Mouse (Mus musculus): Measurements from ENCODE around the gene Slc38a2. TPM values are rescaled to one million over a fixed set of nuclear protein-coding genes. Genes with fewer than 3 reads are reported as not detected.

Gene Slc38a2
- polyA plus RNA-seq, 1 experiment from 2014 or later = 126 TPM

DNA sequence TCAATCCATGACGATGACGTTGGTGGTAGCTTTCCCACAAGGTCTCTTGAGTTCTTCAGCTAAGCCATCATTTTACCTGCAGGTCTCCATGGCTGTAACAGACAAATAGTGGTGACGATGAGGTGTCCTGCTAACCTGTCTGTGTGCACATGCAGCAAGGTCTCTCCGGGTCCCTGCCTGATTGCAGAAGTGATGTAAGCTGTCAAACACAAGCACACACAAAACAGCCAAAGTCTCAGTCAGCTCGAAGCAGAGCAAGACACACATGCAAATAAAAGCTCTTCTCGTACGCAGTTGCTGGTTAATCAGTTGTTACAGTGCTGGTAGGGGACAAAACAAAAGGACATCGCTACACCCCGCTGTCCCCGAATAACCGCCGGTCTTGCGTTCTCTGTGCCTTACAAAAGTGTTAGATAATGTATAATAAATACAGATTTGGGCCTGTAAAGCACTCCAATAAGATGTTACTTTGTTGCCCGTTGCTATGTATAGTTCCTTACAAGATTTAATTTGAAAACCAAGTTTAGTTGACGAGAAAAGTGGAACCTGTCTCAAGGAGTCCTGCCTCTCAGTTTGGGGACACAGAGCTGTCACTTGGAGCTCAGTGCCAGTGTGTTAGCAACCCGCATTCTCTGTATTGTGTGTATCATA, 43.2 kb upstream of the Slc38a2 start:
- no peak overlapping the region for H3K4me3 ChIP-seq (ENCODE audit: low read depth, low read length)
- H3K27me3 ChIP-seq (ENCODE audit: control insufficient read depth, insufficient read depth, low read length) = no peaks in the 10 kb centered on the region
- WGBS = 83% methylated on average over 16 of the region's 16 CpGs
- H3K9me3 ChIP-seq (ENCODE audit: control insufficient read depth, low read length) = no peaks in the 10 kb centered on the region
- H3K9ac ChIP-seq (replicated peaks; ENCODE audit: low read depth, low read length) = no peak overlapping the region
- no peaks in the 10 kb centered on the region for H3K36me3 ChIP-seq (ENCODE audit: control insufficient read depth, insufficient read depth, low read length)
- no peak overlapping the region for H3K27ac ChIP-seq (ENCODE audit: low read depth, low read length)
- ATAC-seq (ENCODE audit: low read depth) = no peak
- H3K4me1 ChIP-seq (ENCODE audit: control insufficient read depth, insufficient read depth, low read length) = no peaks in the 10 kb centered on the region
- H3K4me2 ChIP-seq (ENCODE audit: low read depth, low read length) = no peak overlapping the region

DNA sequence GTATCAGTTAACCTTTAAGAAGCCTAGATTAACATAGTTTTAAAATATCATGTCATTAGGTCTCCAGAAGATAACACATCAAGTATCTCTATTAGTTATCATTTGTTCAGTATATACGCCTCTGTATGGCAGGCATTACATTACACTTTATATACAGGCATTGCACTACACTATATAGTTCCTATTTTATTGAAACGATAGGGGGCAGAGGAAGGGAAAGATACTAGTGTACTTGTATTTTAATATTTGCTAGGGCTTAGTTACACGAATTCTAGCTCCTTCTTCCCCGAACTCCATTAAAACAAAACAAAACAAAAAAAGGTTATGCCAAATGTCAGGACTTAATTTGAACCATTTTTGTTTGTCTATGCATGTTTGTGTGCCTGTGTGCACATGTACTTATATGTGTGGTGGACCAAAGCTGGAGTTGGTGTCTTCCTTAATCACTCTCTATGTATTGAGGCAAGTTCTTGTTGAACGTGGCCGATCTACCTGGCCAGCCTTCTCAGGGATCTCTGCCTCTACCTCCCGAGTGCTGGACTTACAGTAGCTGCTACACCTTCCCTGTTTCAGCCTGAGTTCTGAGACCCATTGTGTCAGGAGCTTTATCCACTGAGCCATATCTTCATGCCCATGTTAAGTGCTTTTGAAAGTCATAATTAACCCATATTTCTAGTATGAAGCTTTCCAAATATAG, 41.5 kb upstream of the Slc38a2 start:
- Histone ChIP-seq H3K4me1 (ENCODE audit: control insufficient read depth, insufficient read depth, low read length) (no peaks in the 10 kb centered on the region), H3K4me2 (ENCODE audit: low read depth, low read length) (no peak overlapping the region), H3K36me3 (ENCODE audit: control insufficient read depth, insufficient read depth, low read length) (no peaks in the 10 kb centered on the region), H3K9ac (replicated peaks; ENCODE audit: low read depth, low read length) (no peak overlapping the region), H3K27ac (ENCODE audit: low read depth, low read length) (no peak overlapping the region), H3K27me3 (ENCODE audit: control insufficient read depth, insufficient read depth, low read length) (no peaks in the 10 kb centered on the region), H3K4me3 (ENCODE audit: low read depth, low read length) (no peak overlapping the region), H3K9me3 (ENCODE audit: control insufficient read depth, low read length) (no peaks in the 10 kb centered on the region)
- 92% methylated on average over 7 of the region's 7 CpGs for WGBS
- ATAC-seq (ENCODE audit: low read depth) = no peak

DNA sequence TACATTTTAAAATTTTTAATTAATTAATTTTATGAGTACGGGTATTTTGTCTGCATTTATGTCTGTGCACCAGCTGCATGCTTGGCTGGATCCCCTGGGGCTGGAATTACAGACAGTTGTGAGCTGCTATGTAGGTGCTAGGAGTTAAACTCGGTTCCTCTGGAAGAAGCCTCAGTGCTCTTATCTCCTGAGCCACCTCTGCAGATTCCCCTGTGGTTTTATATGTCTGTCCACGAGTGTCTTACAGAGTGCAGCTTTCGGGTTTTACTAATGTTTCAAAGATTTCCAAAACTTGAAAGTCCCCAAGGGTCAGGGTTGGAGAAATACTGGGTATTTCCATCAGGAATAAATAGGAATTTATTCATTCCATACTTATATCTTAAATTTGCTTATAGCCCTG, 40.6 kb upstream of the Slc38a2 start:
- no peaks in the 10 kb centered on the region for H3K4me1 ChIP-seq (ENCODE audit: control insufficient read depth, insufficient read depth, low read length)
- H3K4me2 ChIP-seq (ENCODE audit: low read depth, low read length) = no peak overlapping the region
- no peak overlapping the region for H3K27ac ChIP-seq (ENCODE audit: low read depth, low read length)
- H3K9ac ChIP-seq (replicated peaks; ENCODE audit: low read depth, low read length) = no peak overlapping the region
- 77% methylated on average over 4 of the region's 4 CpGs for WGBS
- ATAC-seq (ENCODE audit: low read depth) = no peak
- no peaks in the 10 kb centered on the region for H3K36me3 ChIP-seq (ENCODE audit: control insufficient read depth, insufficient read depth, low read length)
- H3K9me3 ChIP-seq (ENCODE audit: control insufficient read depth, low read length) = no peaks in the 10 kb centered on the region
- H3K4me3 ChIP-seq (ENCODE audit: low read depth, low read length) = no peak overlapping the region
- no peaks in the 10 kb centered on the region for H3K27me3 ChIP-seq (ENCODE audit: control insufficient read depth, insufficient read depth, low read length)

DNA sequence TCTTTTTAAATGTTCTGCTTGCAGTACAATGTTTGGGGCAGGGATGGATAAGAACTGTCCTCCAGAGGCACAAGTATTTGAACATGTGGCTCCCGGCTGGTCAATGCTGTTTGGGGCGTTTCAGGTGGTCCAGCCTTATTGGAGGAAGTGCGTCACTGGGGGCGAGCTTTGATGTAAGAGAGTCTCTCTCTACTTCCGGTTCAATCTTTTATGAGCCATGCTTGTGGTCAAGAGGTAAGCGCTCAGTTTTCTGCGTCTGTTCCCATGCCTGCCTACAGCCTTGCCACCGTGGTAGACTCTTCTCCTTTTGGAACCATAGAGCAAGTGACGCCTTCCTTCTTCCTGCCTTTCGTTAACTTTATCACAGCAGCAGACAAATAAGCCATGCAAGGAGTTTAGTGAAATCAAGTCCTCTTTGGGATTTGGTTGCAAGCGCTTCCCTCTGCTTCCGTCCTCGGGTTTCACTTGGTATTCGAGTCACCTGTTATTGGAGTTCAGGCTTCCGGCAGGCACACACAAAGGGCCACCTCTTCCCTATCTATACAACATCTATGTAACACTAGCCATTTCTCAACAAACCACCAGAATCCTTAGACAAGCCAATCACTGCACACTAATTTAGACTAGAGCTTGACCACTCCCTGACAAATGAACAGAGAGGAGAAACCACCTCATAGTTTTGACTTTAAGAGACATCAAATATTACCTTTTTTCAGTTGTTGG, 37.3 kb upstream of the Slc38a2 start:
- Histone ChIP-seq H3K9me3 (ENCODE audit: control insufficient read depth, low read length) (no peaks in the 10 kb centered on the region), H3K36me3 (ENCODE audit: control insufficient read depth, insufficient read depth, low read length) (no peaks in the 10 kb centered on the region), H3K27me3 (ENCODE audit: control insufficient read depth, insufficient read depth, low read length) (no peaks in the 10 kb centered on the region), H3K27ac (ENCODE audit: low read depth, low read length) (no peak overlapping the region), H3K4me3 (ENCODE audit: low read depth, low read length) (no peak overlapping the region), H3K9ac (replicated peaks; ENCODE audit: low read depth, low read length) (no peak overlapping the region), H3K4me1 (ENCODE audit: control insufficient read depth, insufficient read depth, low read length) (no peaks in the 10 kb centered on the region), H3K4me2 (ENCODE audit: low read depth, low read length) (no peak overlapping the region)
- 87% methylated on average over 15 of the region's 15 CpGs for WGBS
- no peak for ATAC-seq (ENCODE audit: low read depth)

DNA sequence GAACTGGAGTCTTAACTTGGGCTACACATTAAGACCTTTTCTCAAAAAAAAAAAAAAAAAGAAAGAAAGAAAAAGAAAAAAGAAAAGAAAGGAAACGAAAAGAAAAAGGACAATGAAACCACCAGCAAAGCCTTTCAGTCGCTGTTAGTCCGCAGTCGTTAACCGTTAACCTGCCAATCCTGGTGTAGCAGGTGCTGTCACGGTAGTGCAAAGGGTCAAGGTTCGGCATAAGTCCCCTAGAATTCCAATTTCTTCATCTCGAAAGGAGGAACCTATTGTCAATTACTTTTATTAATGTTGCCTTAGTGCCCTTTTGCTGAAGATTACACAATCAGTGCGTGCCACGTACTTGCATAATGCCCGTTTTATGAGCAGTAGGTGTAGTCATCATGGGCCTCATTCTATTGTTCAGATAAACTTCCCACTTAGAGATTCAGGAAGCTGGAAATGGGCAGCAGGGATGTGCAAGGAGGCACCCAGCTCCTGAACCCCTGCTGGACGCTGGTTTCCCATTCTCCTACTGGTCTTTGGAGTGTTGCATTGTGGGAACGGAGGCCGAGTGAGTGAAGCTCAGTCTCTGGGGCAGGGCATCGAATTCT, 36.1 kb upstream of the Slc38a2 start:
- H3K9me3 ChIP-seq (ENCODE audit: control insufficient read depth, low read length) = no peaks in the 10 kb centered on the region
- WGBS = 79% methylated on average over 15 of the region's 15 CpGs
- no peaks in the 10 kb centered on the region for H3K4me1 ChIP-seq (ENCODE audit: control insufficient read depth, insufficient read depth, low read length)
- H3K9ac ChIP-seq (replicated peaks; ENCODE audit: low read depth, low read length) = no peak overlapping the region
- H3K4me3 ChIP-seq (ENCODE audit: low read depth, low read length) = no peak overlapping the region
- H3K36me3 ChIP-seq (ENCODE audit: control insufficient read depth, insufficient read depth, low read length) = no peaks in the 10 kb centered on the region
- H3K4me2 ChIP-seq (ENCODE audit: low read depth, low read length) = no peak overlapping the region
- no peaks in the 10 kb centered on the region for H3K27me3 ChIP-seq (ENCODE audit: control insufficient read depth, insufficient read depth, low read length)
- ATAC-seq (ENCODE audit: low read depth) = no peak
- H3K27ac ChIP-seq (ENCODE audit: low read depth, low read length) = no peak overlapping the region

DNA sequence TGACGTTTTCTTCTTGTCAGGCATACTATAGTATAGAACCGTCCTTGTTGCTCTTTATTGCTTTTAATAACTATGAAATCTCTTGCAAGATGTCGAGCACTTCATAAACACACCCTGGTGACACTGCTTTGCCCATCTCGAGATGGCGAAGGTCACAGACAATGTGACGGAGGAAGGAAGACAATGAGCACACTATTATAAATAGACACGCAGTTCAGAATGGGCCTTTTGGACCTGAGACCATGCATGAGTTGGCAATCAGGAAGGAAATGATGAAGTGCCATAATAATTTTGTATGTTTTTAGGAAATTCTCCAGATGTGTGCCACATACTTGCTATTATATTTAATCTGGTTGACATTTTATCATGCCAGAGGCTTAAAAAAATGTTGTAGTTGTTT, 34.9 kb upstream of the Slc38a2 start:
- H3K4me2 ChIP-seq (ENCODE audit: low read depth, low read length) = no peak overlapping the region
- no peaks in the 10 kb centered on the region for H3K36me3 ChIP-seq (ENCODE audit: control insufficient read depth, insufficient read depth, low read length)
- no peak overlapping the region for H3K4me3 ChIP-seq (ENCODE audit: low read depth, low read length)
- 60% methylated on average over 7 of the region's 7 CpGs for WGBS
- no peaks in the 10 kb centered on the region for H3K9me3 ChIP-seq (ENCODE audit: control insufficient read depth, low read length)
- H3K27ac ChIP-seq (ENCODE audit: low read depth, low read length) = no peak overlapping the region
- H3K9ac ChIP-seq (replicated peaks; ENCODE audit: low read depth, low read length) = no peak overlapping the region
- no peaks in the 10 kb centered on the region for H3K4me1 ChIP-seq (ENCODE audit: control insufficient read depth, insufficient read depth, low read length)
- H3K27me3 ChIP-seq (ENCODE audit: control insufficient read depth, insufficient read depth, low read length) = no peaks in the 10 kb centered on the region
- ATAC-seq (ENCODE audit: low read depth) = no peak

DNA sequence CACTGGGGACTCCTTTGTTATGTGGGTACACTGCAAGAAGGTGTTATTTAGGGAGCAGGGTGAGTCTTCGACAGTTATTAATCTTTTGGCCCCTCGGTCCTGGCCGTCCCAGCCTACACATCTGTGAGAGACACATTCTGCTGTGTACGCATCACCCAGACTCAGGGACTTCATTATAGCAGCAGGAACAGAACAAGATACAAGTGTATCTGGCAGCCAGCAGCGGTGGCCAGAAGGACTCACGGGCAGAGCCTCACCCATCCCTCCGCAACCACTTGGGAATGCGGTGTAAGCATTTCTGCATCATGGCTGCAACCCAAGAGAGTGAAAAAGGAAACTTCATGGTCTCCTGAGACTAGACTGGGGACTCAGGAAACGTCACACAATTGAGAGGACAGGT, 30.9 kb upstream of the Slc38a2 start:
- WGBS = 85% methylated on average over 9 of the region's 9 CpGs
- ATAC-seq (ENCODE audit: low read depth) = no peak
- Histone ChIP-seq H3K9me3 (ENCODE audit: control insufficient read depth, low read length) (no peaks in the 10 kb centered on the region), H3K27ac (ENCODE audit: low read depth, low read length) (no peak overlapping the region), H3K27me3 (ENCODE audit: control insufficient read depth, insufficient read depth, low read length) (no peaks in the 10 kb centered on the region), H3K4me3 (ENCODE audit: low read depth, low read length) (no peak overlapping the region), H3K4me2 (ENCODE audit: low read depth, low read length) (no peak overlapping the region), H3K9ac (replicated peaks; ENCODE audit: low read depth, low read length) (no peak overlapping the region), H3K36me3 (ENCODE audit: control insufficient read depth, insufficient read depth, low read length) (no peaks in the 10 kb centered on the region), H3K4me1 (ENCODE audit: control insufficient read depth, insufficient read depth, low read length) (no peaks in the 10 kb centered on the region)

DNA sequence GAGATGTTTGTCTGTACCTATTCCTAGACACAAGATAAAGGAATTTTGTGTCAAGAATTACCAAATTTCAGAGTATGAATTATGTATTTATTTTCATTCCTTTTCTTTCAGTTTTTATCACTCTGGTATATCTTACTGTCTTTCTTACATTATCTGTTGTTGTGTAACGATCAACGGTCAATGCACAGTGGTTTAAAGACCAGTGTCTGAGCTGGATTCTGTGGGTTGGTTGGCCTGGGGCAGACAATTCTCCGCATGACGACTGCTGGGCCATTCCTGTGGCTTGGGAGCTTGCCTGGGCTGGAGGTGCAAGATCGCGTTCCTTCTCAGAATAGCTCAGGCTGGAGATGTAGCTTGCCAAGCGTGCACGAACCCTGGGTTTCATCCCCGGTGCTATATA, 30.3 kb upstream of the Slc38a2 start:
- Histone ChIP-seq H3K4me3 (ENCODE audit: low read depth, low read length) (no peak overlapping the region), H3K9me3 (ENCODE audit: control insufficient read depth, low read length) (no peaks in the 10 kb centered on the region), H3K9ac (replicated peaks; ENCODE audit: low read depth, low read length) (no peak overlapping the region), H3K4me1 (ENCODE audit: control insufficient read depth, insufficient read depth, low read length) (no peaks in the 10 kb centered on the region), H3K27ac (ENCODE audit: low read depth, low read length) (no peak overlapping the region), H3K4me2 (ENCODE audit: low read depth, low read length) (no peak overlapping the region), H3K27me3 (ENCODE audit: control insufficient read depth, insufficient read depth, low read length) (no peaks in the 10 kb centered on the region), H3K36me3 (ENCODE audit: control insufficient read depth, insufficient read depth, low read length) (no peaks in the 10 kb centered on the region)
- ATAC-seq (ENCODE audit: low read depth) = no peak
- 90% methylated on average over 9 of the region's 9 CpGs for WGBS

DNA sequence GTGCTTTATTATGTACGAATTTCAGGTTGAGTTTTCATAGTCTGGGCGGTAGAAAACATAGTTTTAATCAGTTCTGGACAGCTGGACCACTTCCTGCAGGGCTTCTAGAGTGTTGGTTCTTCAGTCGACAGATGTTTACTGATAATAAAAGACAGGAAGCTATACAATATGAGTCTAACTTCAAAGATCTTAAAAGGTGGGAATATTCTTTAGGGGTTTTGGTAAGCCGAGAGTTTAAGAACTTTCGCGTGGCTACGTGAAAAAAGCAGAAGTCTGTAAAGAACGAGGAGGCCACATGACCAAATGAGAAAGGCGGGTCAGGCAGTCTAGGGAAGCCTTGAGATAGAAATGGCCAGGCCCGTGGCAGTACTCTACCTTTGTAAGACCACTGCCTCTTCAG, 29.5 kb upstream of the Slc38a2 start:
- H3K27me3 ChIP-seq (ENCODE audit: control insufficient read depth, insufficient read depth, low read length) = no peaks in the 10 kb centered on the region
- H3K4me3 ChIP-seq (ENCODE audit: low read depth, low read length) = no peak overlapping the region
- 81% methylated on average over 10 of the region's 10 CpGs for WGBS
- H3K4me2 ChIP-seq (ENCODE audit: low read depth, low read length) = no peak overlapping the region
- no peak for ATAC-seq (ENCODE audit: low read depth)
- H3K9me3 ChIP-seq (ENCODE audit: control insufficient read depth, low read length) = no peaks in the 10 kb centered on the region
- no peaks in the 10 kb centered on the region for H3K36me3 ChIP-seq (ENCODE audit: control insufficient read depth, insufficient read depth, low read length)
- H3K4me1 ChIP-seq (ENCODE audit: control insufficient read depth, insufficient read depth, low read length) = no peaks in the 10 kb centered on the region
- no peak overlapping the region for H3K9ac ChIP-seq (replicated peaks; ENCODE audit: low read depth, low read length)
- H3K27ac ChIP-seq (ENCODE audit: low read depth, low read length) = no peak overlapping the region
